Mouse (Mus musculus) kidney, postnatal 0 days (tissue): ENCODE measurements around the gene Pkdcc. TPM values are rescaled to one million over a fixed set of nuclear protein-coding genes. Genes with fewer than 3 reads are reported as not detected.
A peak's percentile ranks its signal among the peaks of the same experiment; 100 is the strongest.

Experiments
- ATAC-seq: fragments of 200-750 bp; cut with Nextera tagmentation; replicated peaks from 2 replicates; pipeline ENCODE4 v1.8.0; 2017; ENCODE audit warnings: low read depth, moderate number of reproducible peaks, moderate TSS enrichment, moderate library complexity; ENCODE audit not compliant: low FRiP score
- DNase-seq: peaks from one replicate; pipeline ENCODE4 v3.0.0-alpha.2; 2016; ENCODE audit warnings: low spot score
- H3K27ac ChIP-seq: fragments of 300-500 bp; sonication (generic); 2 replicates; pipeline ENCODE4 v1.5.1; 2014; ENCODE audit warnings: mild to moderate bottlenecking
- H3K27me3 ChIP-seq: fragments of 300-500 bp; sonication (generic); 2 replicates; pipeline ENCODE4 v1.6.1; 2014; ENCODE audit warnings: low read length, mixed read lengths; ENCODE audit not compliant: insufficient read depth
- H3K36me3 ChIP-seq: fragments of 300-500 bp; sonication (generic); 2 replicates; pipeline ENCODE4 v1.6.1; 2014; ENCODE audit warnings: low read length, mixed read lengths; ENCODE audit not compliant: insufficient read depth
- H3K4me1 ChIP-seq: fragments of 300-500 bp; sonication (generic); replicated peaks from 2 replicates; pipeline ENCODE4 v1.6.1; 2014; ENCODE audit warnings: antibody characterized with exemption, low read length, mixed read lengths; ENCODE audit not compliant: insufficient read depth
- H3K4me2 ChIP-seq: fragments of 300-500 bp; sonication (generic); 2 replicates; pipeline ENCODE4 v1.6.1; 2014; ENCODE audit warnings: mild to moderate bottlenecking, low read length, moderate library complexity, mixed read lengths
- H3K4me3 ChIP-seq: fragments of 300-500 bp; sonication (generic); replicated peaks from 2 replicates; pipeline ENCODE4 v1.5.1; 2014; ENCODE audit warnings: low read depth, low read length
- H3K9ac ChIP-seq: fragments of 300-500 bp; sonication (generic); 2 replicates; pipeline ENCODE4 v1.6.1; 2014; ENCODE audit warnings: low read depth, low read length
- H3K9me3 ChIP-seq: fragments of 300-500 bp; sonication (generic); replicated peaks from 2 replicates; pipeline ENCODE4 v1.6.1; 2016; ENCODE audit warnings: low read length, inconsistent platforms, mixed read lengths
- CTCF ChIP-seq: IDR thresholded peaks from 2 replicates; pipeline ENCODE4 v1.5.1; 2016; ENCODE audit warnings: antibody characterized with exemption, low read depth, mild to moderate bottlenecking, moderate library complexity
- WGBS: fragments of 180-500 bp; shearing (Covaris S2); extraction: QIAGEN DNeasy Blood & Tissue Kit; methylation state at CpG from one replicate; pipeline ENCODE4 v1.1.7; 2014; 5-methylcytosine and 5-hydroxymethylcytosine counted together
- polyA plus RNA-seq: library from polyadenylated mRNA; unstranded; fragments of >200 nt; fragmentation: Nextera tagmentation; extraction: Ambion mirVana; gene quantifications from 2 replicates; pipeline ENCODE4 v1.2.1, GENCODE M21; 2015

Pkdcc gene
- polyA plus RNA-seq, 1 experiment from 2014 or later = 29.1 TPM

- WGBS = 64% methylated on average over 4 of the region's 4 CpGs
These were observed 32.1 kb downstream of the Pkdcc start for GRCm38 (mm10) chr17:83247176-83247575.

GRCm38 (mm10) chr17:83248467-83248866 lies 33.4 kb downstream of the Pkdcc start:
- H3K9ac ChIP-seq = no peak overlapping the region
- no peak for TF ChIP-seq CTCF
- ATAC-seq (no peak), DNase-seq (no peak)
- no peaks in the 10 kb centered on the region for H3K27me3 ChIP-seq
- H3K9me3 ChIP-seq = no peaks in the 10 kb centered on the region
- no peaks in the 10 kb centered on the region for H3K36me3 ChIP-seq
- H3K4me2 ChIP-seq = no peak overlapping the region
- WGBS = 41% methylated on average over 2 of the region's 2 CpGs
- H3K4me1 ChIP-seq = 0 out of 2 replicates have a peak, but pooled peaks cover 12% of the 10 kb centered on the region
- no peak overlapping the region for H3K4me3 ChIP-seq
- no peak overlapping the region for H3K27ac ChIP-seq

More at GRCm38 (mm10) chr17:83247176-83247575, 32.1 kb downstream of the Pkdcc start:
- no peak overlapping the region for H3K9ac ChIP-seq
- TF ChIP-seq CTCF = no peak
- no peak overlapping the region for H3K27ac ChIP-seq
- no peaks in the 10 kb centered on the region for H3K27me3 ChIP-seq
- H3K4me1 ChIP-seq = 0 out of 2 replicates have a peak, but pooled peaks cover 12% of the 10 kb centered on the region
- no peak overlapping the region for H3K4me3 ChIP-seq
- H3K4me2 ChIP-seq = no peak overlapping the region
- H3K36me3 ChIP-seq = no peaks in the 10 kb centered on the region
- DNase-seq (no peak), ATAC-seq (no peak)
- H3K9me3 ChIP-seq = no peaks in the 10 kb centered on the region

- no peaks in the 10 kb centered on the region for H3K27me3 ChIP-seq
- no peaks in the 10 kb centered on the region for H3K9me3 ChIP-seq
- 49% methylated on average over 18 of the region's 18 CpGs for WGBS
- TF ChIP-seq CTCF = no peak
- ATAC-seq (no peak), DNase-seq (peak; percentile 61)
- no peak overlapping the region for H3K4me3 ChIP-seq
- no peak overlapping the region for H3K4me2 ChIP-seq
- H3K36me3 ChIP-seq = no peaks in the 10 kb centered on the region
- 0 out of 2 replicates have a peak, but pooled peaks cover 12% of the 10 kb centered on the region for H3K4me1 ChIP-seq
- H3K9ac ChIP-seq = no peak overlapping the region
- no peak overlapping the region for H3K27ac ChIP-seq
These were observed 35.9 kb downstream of the Pkdcc start for GRCm38 (mm10) chr17:83250903-83251526.

- Histone ChIP-seq H3K27ac (no peak overlapping the region), H3K9ac (no peak overlapping the region), H3K4me2 (no peak overlapping the region), H3K4me1 (0 out of 2 replicates have a peak, but pooled peaks cover 12% of the 10 kb centered on the region), H3K27me3 (no peaks in the 10 kb centered on the region), H3K9me3 (no peaks in the 10 kb centered on the region), H3K36me3 (no peaks in the 10 kb centered on the region), H3K4me3 (no peak overlapping the region)
- ATAC-seq = peak; percentile 69; the same call in 1 of the 2 replicates
- peak; percentile 95 for TF ChIP-seq CTCF
- 18% methylated on average over 12 of the region's 12 CpGs for WGBS
- peak; percentile 91 for DNase-seq
These were observed 38.1 kb downstream of the Pkdcc start for GRCm38 (mm10) chr17:83253051-83253649.

GRCm38 (mm10) chr17:83267202-83268128 lies 52.4 kb downstream of the Pkdcc start:
- no peak overlapping the region for H3K4me3 ChIP-seq
- H3K4me1 ChIP-seq = no peaks in the 10 kb centered on the region
- peak overlapping the region; percentile 23 for H3K4me2 ChIP-seq
- no peak overlapping the region for H3K27ac ChIP-seq
- TF ChIP-seq CTCF = no peak
- WGBS = 37% methylated on average over 23 of the region's 23 CpGs
- ATAC-seq = peak; percentile 94
- H3K9me3 ChIP-seq = no peaks in the 10 kb centered on the region
- no peaks in the 10 kb centered on the region for H3K27me3 ChIP-seq
- no peaks in the 10 kb centered on the region for H3K36me3 ChIP-seq
- no peak overlapping the region for H3K9ac ChIP-seq
- DNase-seq = peak; percentile 88

GRCm38 (mm10) chr17:83271509-83271908 lies 56.4 kb downstream of the Pkdcc start:
- Histone ChIP-seq H3K9ac (no peak overlapping the region), H3K9me3 (no peaks in the 10 kb centered on the region), H3K27me3 (0 out of 2 replicates have a peak, but pooled peaks cover 6% of the 10 kb centered on the region), H3K4me2 (no peak overlapping the region), H3K27ac (no peak overlapping the region), H3K36me3 (no peaks in the 10 kb centered on the region), H3K4me1 (peaks cover 7% of the 10 kb centered on the region; the same call in 1 of the 2 replicates), H3K4me3 (no peak overlapping the region)
- ATAC-seq (no peak), DNase-seq (peak; percentile 92)
- under 1% methylated on average over 3 of the region's 3 CpGs for WGBS
- TF ChIP-seq CTCF = peak; percentile 95
